Mouse (Mus musculus) megakaryocyte-erythroid progenitor cell, adult 5 weeks (primary cell): ENCODE data around the gene Olfr911-ps1. TPM values are rescaled to one million over a fixed set of nuclear protein-coding genes. Genes with fewer than 3 reads are reported as not detected.

Experiments used
- polyA plus RNA-seq: library from polyadenylated mRNA; stranded (reverse); fragments of >175 nt; gene quantifications from 2 replicates; pipeline ENCODE4 v1.2.3, GENCODE M21; 2012

Gene Olfr911-ps1
- not detected in 2 replicates for polyA plus RNA-seq

DNA sequence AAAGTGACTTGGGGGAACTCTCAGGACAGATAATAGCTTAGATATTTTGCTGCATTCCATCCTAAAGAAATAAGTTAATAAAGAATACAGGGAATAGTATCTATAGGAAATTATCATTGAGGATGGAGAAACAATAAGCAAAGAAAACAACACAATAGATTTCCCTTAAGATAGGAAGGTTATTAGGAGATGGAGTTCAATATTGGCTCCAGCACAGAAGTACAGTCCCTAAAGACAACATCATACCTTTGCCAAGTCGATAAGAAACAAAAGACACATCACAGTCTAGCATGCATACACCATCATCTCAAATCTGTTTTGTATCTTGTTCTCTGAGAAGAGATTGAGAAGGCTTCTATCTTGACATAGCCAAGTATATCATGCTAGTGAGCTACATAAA is at the start of gene Olfr911-ps1:
Gene Olfr911-ps1 (plus strand): TSS at position 301 of the 400 bp plus-strand sequence.

DNA sequence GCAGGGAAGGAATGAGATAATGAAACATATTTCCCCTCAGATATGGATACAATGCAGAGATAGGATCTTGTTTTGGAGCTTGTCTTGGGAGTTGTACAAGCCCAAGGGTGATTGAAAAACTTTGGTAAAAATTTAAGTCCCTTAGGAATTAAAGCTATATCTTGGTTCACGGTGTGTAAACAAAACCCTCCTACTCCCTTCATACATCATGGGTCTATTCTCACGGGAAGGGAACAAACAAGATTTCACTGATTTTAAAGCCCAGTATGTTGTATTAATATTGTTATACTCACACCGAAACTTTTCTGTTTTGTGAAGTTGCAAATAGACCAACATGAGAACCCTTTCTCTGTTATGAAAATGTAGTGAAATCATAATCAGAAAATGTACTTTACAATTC is 34.6 kb upstream of the Olfr911-ps1 start, which contains the start of gene Olfr906:
Gene Olfr906 (plus strand): TSS at position 301 of the 400 bp plus-strand sequence.

DNA sequence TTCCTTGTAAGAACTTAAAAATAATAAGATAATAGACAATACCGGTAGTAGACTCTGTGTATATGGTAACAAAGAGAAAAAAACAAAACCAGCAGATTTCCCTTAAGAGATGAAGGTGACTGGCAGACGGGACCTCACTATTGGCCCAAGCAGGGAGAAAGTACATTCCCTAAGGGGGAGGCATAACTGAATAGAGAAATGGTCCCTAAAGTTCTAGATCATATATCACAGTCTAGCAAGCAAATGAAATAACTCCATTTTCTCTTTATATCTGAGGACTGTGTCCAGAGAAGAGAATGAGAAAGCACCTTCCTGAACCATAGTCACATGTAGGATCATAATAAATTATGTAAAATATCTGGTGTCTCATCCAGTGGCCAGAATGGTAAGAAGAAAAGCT is 25.9 kb upstream of the Olfr911-ps1 start, which contains the start of gene Olfr907:
Gene Olfr907 (plus strand): TSS at position 301 of the 400 bp plus-strand sequence.

DNA sequence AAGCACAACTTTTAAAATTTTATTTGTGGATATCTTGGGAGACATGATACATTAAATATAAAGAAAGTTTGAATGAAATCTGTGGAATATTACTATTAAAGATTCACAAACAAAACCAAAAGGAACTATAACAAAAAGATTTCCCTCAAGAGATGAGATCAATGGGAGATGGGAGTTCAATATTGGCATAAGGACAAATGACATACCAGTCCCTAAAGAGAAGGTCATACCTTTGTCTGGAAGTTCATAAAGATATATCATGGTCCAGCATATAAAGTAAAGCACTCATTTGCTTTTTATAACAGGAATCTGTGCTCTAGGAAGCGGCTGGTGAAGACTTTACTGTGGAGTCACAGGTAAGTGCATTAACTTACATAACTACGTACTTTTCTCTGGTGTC is 16.2 kb downstream of the Olfr911-ps1 start, which contains the start of gene Olfr910:
Gene Olfr910 (plus strand): TSS at position 301 of the 400 bp plus-strand sequence.

Other genes starting within 250 kb of the Olfr911-ps1 start
- not detected in 2 replicates for gene Olfr896-ps1, start 230.5 kb upstream of the Olfr911-ps1 start, polyA plus RNA-seq
- 0.02 TPM in 1 of 2 replicates, not detected in the other for gene Olfr25, start 192.5 kb upstream of the Olfr911-ps1 start, polyA plus RNA-seq
- 0.03 and 0.04 TPM in 2 replicates for gene Olfr898, start 173.2 kb upstream of the Olfr911-ps1 start, polyA plus RNA-seq
- not detected in 2 replicates for gene Olfr250, start 154.7 kb upstream of the Olfr911-ps1 start, polyA plus RNA-seq
- not detected in 2 replicates for gene Olfr251, start 144.5 kb upstream of the Olfr911-ps1 start, polyA plus RNA-seq
- not detected in 2 replicates for gene Olfr147, start 119.9 kb upstream of the Olfr911-ps1 start, polyA plus RNA-seq
- not detected in 2 replicates for gene Olfr901, start 92.1 kb upstream of the Olfr911-ps1 start, polyA plus RNA-seq
- gene Olfr902, start 73.9 kb upstream of the Olfr911-ps1 start, polyA plus RNA-seq = not detected in 2 replicates
- 0.02 TPM in 1 of 2 replicates, not detected in the other for gene Olfr904, start 58.4 kb upstream of the Olfr911-ps1 start, polyA plus RNA-seq
- not detected in 2 replicates for gene Olfr905, start 50.5 kb upstream of the Olfr911-ps1 start, polyA plus RNA-seq
- not detected in 2 replicates for gene Olfr906, start 34.5 kb upstream of the Olfr911-ps1 start, polyA plus RNA-seq
- gene Olfr907, start 25.8 kb upstream of the Olfr911-ps1 start, polyA plus RNA-seq = not detected in 2 replicates
- gene Olfr910, start 16.3 kb downstream of the Olfr911-ps1 start, polyA plus RNA-seq = not detected in 2 replicates
- not detected in 2 replicates for gene Olfr912, start 58.6 kb downstream of the Olfr911-ps1 start, polyA plus RNA-seq
- not detected in 2 replicates for gene Olfr913, start 71.2 kb downstream of the Olfr911-ps1 start, polyA plus RNA-seq
- gene Olfr914, start 83.5 kb downstream of the Olfr911-ps1 start, polyA plus RNA-seq = not detected in 2 replicates
- gene Olfr916, start 138.3 kb downstream of the Olfr911-ps1 start, polyA plus RNA-seq = not detected in 2 replicates
- gene Olfr917, start 144.3 kb downstream of the Olfr911-ps1 start, polyA plus RNA-seq = not detected in 2 replicates
- not detected in 2 replicates for gene Olfr918, start 153.0 kb downstream of the Olfr911-ps1 start, polyA plus RNA-seq
- not detected in 2 replicates for gene Olfr919, start 182.1 kb downstream of the Olfr911-ps1 start, polyA plus RNA-seq
- gene Vwa5a, start 196.7 kb downstream of the Olfr911-ps1 start, polyA plus RNA-seq = 0.67 and 1.2 TPM in 2 replicates
- 0.03 TPM in 1 of 2 replicates, not detected in the other for gene Olfr920, start 230.7 kb downstream of the Olfr911-ps1 start, polyA plus RNA-seq